Mouse (Mus musculus) bone marrow macrophage, adult 2 months (primary cell): Measurements from ENCODE around the gene Manea. TPM values are rescaled to one million over a fixed set of nuclear protein-coding genes. Genes with fewer than 3 reads are reported as not detected.
"Not testable (repeated sequence)": the region's sequence is repeated elsewhere in the genome, so short reads cannot be mapped to it uniquely, and the experiment has no call there.

ENCODE experiments used
- H3K27ac ChIP-seq: 2 replicates; pipeline ENCODE4 v1.5.1; 2012; ENCODE audit warnings: low read depth, low read length; ENCODE audit not compliant: insufficient read depth
- H3K4me1 ChIP-seq: 2 replicates; pipeline ENCODE4 v1.6.1; 2012; ENCODE audit warnings: low read length; ENCODE audit not compliant: control insufficient read depth, insufficient read depth
- H3K4me3 ChIP-seq: 2 replicates; pipeline ENCODE4 v1.5.1; 2012; ENCODE audit warnings: mild to moderate bottlenecking, low read length, moderate library complexity; ENCODE audit not compliant: insufficient read depth
- CTCF ChIP-seq: IDR thresholded peaks from 2 replicates; pipeline ENCODE4 v1.5.1; 2012; ENCODE audit warnings: low read depth, mild to moderate bottlenecking, low read length, moderate library complexity
- POLR2A ChIP-seq: IDR thresholded peaks from 2 replicates; pipeline ENCODE4 v1.6.1; 2012; ENCODE audit warnings: mild to moderate bottlenecking, low read depth, low read length, borderline replicate concordance
- polyA plus RNA-seq: library from polyadenylated mRNA; stranded (reverse); fragments of >200 nt; gene quantifications from 2 replicates; pipeline ENCODE4 v1.2.4, GENCODE M21; 2012; ENCODE audit not compliant: missing spikeins, insufficient read depth, insufficient read length

Gene Manea
- polyA plus RNA-seq, result 16.4 and 17.3 TPM in 2 replicates

- Histone ChIP-seq H3K4me1 (no peaks in the 10 kb centered on the region; the same call in none of the 2 replicates), H3K27ac (peak within 1 kb of the TSS; percentile 48), H3K4me3 (peak within 1 kb of the TSS; percentile 74)
- TF ChIP-seq CTCF, result no peak
- no peak for TF ChIP-seq POLR2A
These were observed at the start of gene Manea for GRCm38 (mm10) chr4:26346443-26347106. TSS of gene Manea (minus strand) at chr4:26346891.

GRCm38 (mm10) chr4:26354616-26355015 is 7.9 kb upstream of the Manea start:
- no peak for TF ChIP-seq CTCF
- no peak for TF ChIP-seq POLR2A
- H3K27ac ChIP-seq, result no peak overlapping the region
- H3K4me3 ChIP-seq, result no peak overlapping the region
- H3K4me1 ChIP-seq, result peaks cover 7% of the 10 kb centered on the region

- Histone ChIP-seq H3K4me3 (no peak overlapping the region), H3K4me1 (peaks cover 7% of the 10 kb centered on the region), H3K27ac (no peak overlapping the region)
- TF ChIP-seq CTCF, result no peak
- TF ChIP-seq POLR2A, result no peak
These were observed 7.0 kb upstream of the Manea start for GRCm38 (mm10) chr4:26353643-26354231.

GRCm38 (mm10) chr4:26347239-26347638 is 548 bp upstream of the Manea start:
- Histone ChIP-seq H3K27ac (no peak overlapping the region), H3K4me1 (no peaks in the 10 kb centered on the region; the same call in none of the 2 replicates), H3K4me3 (no peak overlapping the region)
- TF ChIP-seq POLR2A, result no peak
- TF ChIP-seq CTCF, result no peak

- Histone ChIP-seq H3K4me3 (peak overlapping the region; percentile 74), H3K4me1 (no peaks in the 10 kb centered on the region; the same call in none of the 2 replicates), H3K27ac (peak overlapping the region; percentile 48)
- no peak for TF ChIP-seq CTCF
- no peak for TF ChIP-seq POLR2A
These were observed 799 bp downstream of the Manea start for GRCm38 (mm10) chr4:26345741-26346442.

GRCm38 (mm10) chr4:26345080-26345479 is 1.6 kb downstream of the Manea start:
- H3K4me3 ChIP-seq, result no peak overlapping the region
- H3K4me1 ChIP-seq, result no peaks in the 10 kb centered on the region; the same call in none of the 2 replicates
- H3K27ac ChIP-seq, result no peak overlapping the region
- no peak for TF ChIP-seq POLR2A
- TF ChIP-seq CTCF, result no peak

- Histone ChIP-seq H3K4me1 (no peaks in the 10 kb centered on the region; the same call in none of the 2 replicates), H3K4me3 (no peak overlapping the region), H3K27ac (no peak overlapping the region)
- no peak for TF ChIP-seq CTCF
- TF ChIP-seq POLR2A, result no peak
These were observed 4.3 kb downstream of the Manea start for GRCm38 (mm10) chr4:26342346-26342745.

- H3K4me1 ChIP-seq, result peaks cover 2% of the 10 kb centered on the region; the same call in 1 of the 2 replicates
- no peak overlapping the region for H3K4me3 ChIP-seq
- TF ChIP-seq CTCF (no peak), POLR2A (no peak)
- no peak overlapping the region for H3K27ac ChIP-seq
These were observed 8.1 kb downstream of the Manea start for GRCm38 (mm10) chr4:26338604-26339003.

- TF ChIP-seq POLR2A (no peak), CTCF (no peak)
- Histone ChIP-seq H3K4me3 (no peak overlapping the region), H3K27ac (no peak overlapping the region), H3K4me1 (peaks cover 2% of the 10 kb centered on the region; the same call in 1 of the 2 replicates)
These were observed 10.1 kb downstream of the Manea start for GRCm38 (mm10) chr4:26336563-26336962.

GRCm38 (mm10) chr4:26304731-26305130 is 42.0 kb downstream of the Manea start:
- not testable (repeated sequence) for H3K27ac ChIP-seq, H3K4me1 ChIP-seq, H3K4me3 ChIP-seq
